Mouse (Mus musculus): Measurements from ENCODE around the gene Sfxn4. TPM values are rescaled to one million over a fixed set of nuclear protein-coding genes. Genes with fewer than 3 reads are reported as not detected.
"Not testable (repeated sequence)": the region's sequence is repeated elsewhere in the genome, so short reads cannot be mapped to it uniquely, and the experiment has no call there.

Gene Sfxn4
- polyA plus RNA-seq, 1 experiment from 2014 or later: 11.9 TPM

DNA sequence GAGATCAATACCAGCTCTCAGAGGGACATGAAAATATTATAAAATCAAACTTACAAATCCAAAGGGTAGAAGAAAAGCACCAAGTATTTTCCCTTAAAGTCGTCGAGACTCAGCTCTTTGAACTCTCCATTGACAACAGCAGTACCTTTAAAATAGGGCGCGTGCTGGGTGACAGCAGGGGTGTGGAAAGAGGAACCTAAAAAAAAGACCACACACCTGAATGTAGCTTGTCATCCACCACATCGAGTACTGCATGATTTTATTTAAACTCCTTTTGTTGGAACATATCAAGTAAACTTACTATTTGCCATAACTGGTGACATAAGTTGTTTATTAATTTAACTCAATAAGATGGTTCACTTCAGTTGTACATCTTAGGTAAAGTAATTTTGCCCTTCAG, 10.1 kb upstream of the Sfxn4 start:
- no peak for ATAC-seq (ENCODE audit: low read depth)
- Histone ChIP-seq H3K9me3 (ENCODE audit: control insufficient read depth, low read length) (no peaks in the 10 kb centered on the region), H3K36me3 (ENCODE audit: control insufficient read depth, insufficient read depth, low read length) (0 out of 2 replicates have a peak, but pooled peaks cover 10% of the 10 kb centered on the region), H3K27me3 (ENCODE audit: control insufficient read depth, insufficient read depth, low read length) (no peaks in the 10 kb centered on the region), H3K4me3 (ENCODE audit: low read depth, low read length) (no peak overlapping the region), H3K27ac (ENCODE audit: low read depth, low read length) (no peak overlapping the region), H3K4me2 (ENCODE audit: low read depth, low read length) (no peak overlapping the region), H3K4me1 (ENCODE audit: control insufficient read depth, insufficient read depth, low read length) (0 out of 2 replicates have a peak, but pooled peaks cover 3% of the 10 kb centered on the region), H3K9ac (replicated peaks; ENCODE audit: low read depth, low read length) (no peak overlapping the region)
- 94% methylated on average over 5 of the region's 5 CpGs for WGBS

DNA sequence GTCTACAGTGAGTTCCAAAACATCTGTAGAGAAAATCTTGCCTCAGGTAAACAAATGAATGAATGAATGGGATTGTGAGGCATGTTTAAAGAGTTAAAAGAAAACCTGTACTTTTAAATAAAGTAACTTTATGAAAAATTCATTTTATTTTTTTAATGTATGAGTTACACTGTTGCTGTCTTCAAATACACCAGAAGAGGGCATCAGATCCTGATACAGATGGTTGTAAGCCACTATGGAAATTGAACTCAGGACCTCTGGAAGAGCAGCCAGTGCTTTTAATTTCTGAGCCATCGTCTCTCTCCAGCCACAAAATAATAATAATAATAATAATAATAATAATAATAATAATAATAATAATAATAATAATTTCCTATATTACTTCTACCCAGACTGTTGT, 9.2 kb upstream of the Sfxn4 start:
- Histone ChIP-seq H3K27ac (ENCODE audit: low read depth, low read length) (no peak overlapping the region), H3K4me1 (ENCODE audit: control insufficient read depth, insufficient read depth, low read length) (0 out of 2 replicates have a peak, but pooled peaks cover 3% of the 10 kb centered on the region), H3K36me3 (ENCODE audit: control insufficient read depth, insufficient read depth, low read length) (0 out of 2 replicates have a peak, but pooled peaks cover 10% of the 10 kb centered on the region), H3K9me3 (ENCODE audit: control insufficient read depth, low read length) (no peaks in the 10 kb centered on the region), H3K9ac (replicated peaks; ENCODE audit: low read depth, low read length) (no peak overlapping the region), H3K4me2 (ENCODE audit: low read depth, low read length) (no peak overlapping the region), H3K4me3 (ENCODE audit: low read depth, low read length) (no peak overlapping the region), H3K27me3 (ENCODE audit: control insufficient read depth, insufficient read depth, low read length) (no peaks in the 10 kb centered on the region)
- ATAC-seq (ENCODE audit: low read depth): no peak
- WGBS: 82% methylated on average over 1 of the region's 1 CpGs

DNA sequence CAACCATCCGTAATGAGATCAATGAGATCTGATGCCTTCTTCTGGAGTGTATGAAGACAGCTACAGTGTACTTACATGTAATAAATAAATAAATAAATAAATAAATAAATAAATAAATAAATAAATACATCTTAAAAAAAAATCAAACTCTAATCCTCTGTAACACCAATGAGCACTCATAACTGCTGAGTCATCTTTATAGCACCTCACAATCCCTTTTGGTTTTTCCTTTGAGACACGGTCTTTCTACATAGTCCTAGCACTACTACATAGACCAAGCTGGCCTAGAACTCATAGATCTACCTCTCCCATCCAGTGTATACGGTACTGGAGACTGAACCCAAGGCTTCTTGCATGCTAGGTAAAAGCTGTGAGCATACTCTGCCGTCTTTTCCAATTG, 4.9 kb upstream of the Sfxn4 start:
- peaks cover 17% of the 10 kb centered on the region; the same call in 1 of the 2 replicates for H3K36me3 ChIP-seq (ENCODE audit: control insufficient read depth, insufficient read depth, low read length)
- H3K4me3 ChIP-seq (ENCODE audit: low read depth, low read length); H3K9me3 ChIP-seq (ENCODE audit: control insufficient read depth, low read length); H3K9ac ChIP-seq (replicated peaks; ENCODE audit: low read depth, low read length); H3K4me2 ChIP-seq (ENCODE audit: low read depth, low read length); H3K27ac ChIP-seq (ENCODE audit: low read depth, low read length); ATAC-seq (ENCODE audit: low read depth); H3K27me3 ChIP-seq (ENCODE audit: control insufficient read depth, insufficient read depth, low read length); H3K4me1 ChIP-seq (ENCODE audit: control insufficient read depth, insufficient read depth, low read length): not testable (repeated sequence)
- 98% methylated on average over 4 of the region's 4 CpGs for WGBS

DNA sequence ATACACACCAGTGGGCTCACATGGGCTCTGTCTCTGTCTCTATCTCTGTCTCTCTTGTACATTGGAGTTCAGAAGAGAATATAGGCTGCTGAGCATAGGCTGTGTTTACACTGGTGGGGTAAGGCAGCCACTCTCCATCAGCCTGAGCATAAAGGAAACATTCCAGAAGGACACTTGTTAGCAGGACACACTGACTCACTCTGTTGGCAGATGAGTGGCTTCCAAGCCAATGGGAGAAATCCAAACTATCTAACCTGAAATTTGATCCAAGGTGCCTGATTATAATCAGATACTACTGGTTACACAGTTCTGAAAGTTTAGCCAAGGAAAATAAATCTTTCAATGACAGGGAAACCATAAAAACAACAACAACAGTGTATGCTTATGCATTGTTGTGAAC, 15.5 kb downstream of the Sfxn4 start:
- H3K4me3 ChIP-seq (ENCODE audit: low read depth, low read length): no peak overlapping the region
- H3K4me2 ChIP-seq (ENCODE audit: low read depth, low read length): no peak overlapping the region
- ATAC-seq (ENCODE audit: low read depth): no peak
- no peak overlapping the region for H3K27ac ChIP-seq (ENCODE audit: low read depth, low read length)
- H3K27me3 ChIP-seq (ENCODE audit: control insufficient read depth, insufficient read depth, low read length): no peaks in the 10 kb centered on the region
- H3K4me1 ChIP-seq (ENCODE audit: control insufficient read depth, insufficient read depth, low read length): no peaks in the 10 kb centered on the region
- peaks cover 4% of the 10 kb centered on the region; the same call in 1 of the 2 replicates for H3K36me3 ChIP-seq (ENCODE audit: control insufficient read depth, insufficient read depth, low read length)
- no peaks in the 10 kb centered on the region for H3K9me3 ChIP-seq (ENCODE audit: control insufficient read depth, low read length)
- no peak overlapping the region for H3K9ac ChIP-seq (replicated peaks; ENCODE audit: low read depth, low read length)

DNA sequence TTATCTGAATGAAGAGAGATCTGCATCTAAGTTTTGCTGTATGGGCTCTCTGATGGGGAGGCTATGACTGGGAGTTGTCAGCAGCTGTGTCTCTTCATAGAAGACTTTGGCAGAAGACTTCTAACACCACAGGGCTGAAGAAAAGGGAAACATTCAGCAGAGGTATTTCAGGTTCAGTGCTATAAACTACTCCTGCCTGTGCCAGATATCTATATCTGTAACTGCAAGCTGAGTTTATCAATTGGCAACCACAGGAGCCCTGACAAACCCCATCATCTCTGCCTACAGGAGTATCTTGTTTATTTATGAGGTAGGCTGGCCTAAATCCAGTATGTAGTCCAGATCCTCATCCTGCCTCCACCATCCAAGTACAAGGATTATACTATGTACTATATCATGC, 18.0 kb downstream of the Sfxn4 start:
- Histone ChIP-seq H3K9ac (replicated peaks; ENCODE audit: low read depth, low read length) (no peak overlapping the region), H3K36me3 (ENCODE audit: control insufficient read depth, insufficient read depth, low read length) (peaks cover 7% of the 10 kb centered on the region; the same call in 1 of the 2 replicates), H3K27ac (ENCODE audit: low read depth, low read length) (no peak overlapping the region), H3K27me3 (ENCODE audit: control insufficient read depth, insufficient read depth, low read length) (no peaks in the 10 kb centered on the region), H3K4me1 (ENCODE audit: control insufficient read depth, insufficient read depth, low read length) (no peaks in the 10 kb centered on the region), H3K9me3 (ENCODE audit: control insufficient read depth, low read length) (no peaks in the 10 kb centered on the region), H3K4me3 (ENCODE audit: low read depth, low read length) (no peak overlapping the region), H3K4me2 (ENCODE audit: low read depth, low read length) (no peak overlapping the region)
- no peak for ATAC-seq (ENCODE audit: low read depth)

DNA sequence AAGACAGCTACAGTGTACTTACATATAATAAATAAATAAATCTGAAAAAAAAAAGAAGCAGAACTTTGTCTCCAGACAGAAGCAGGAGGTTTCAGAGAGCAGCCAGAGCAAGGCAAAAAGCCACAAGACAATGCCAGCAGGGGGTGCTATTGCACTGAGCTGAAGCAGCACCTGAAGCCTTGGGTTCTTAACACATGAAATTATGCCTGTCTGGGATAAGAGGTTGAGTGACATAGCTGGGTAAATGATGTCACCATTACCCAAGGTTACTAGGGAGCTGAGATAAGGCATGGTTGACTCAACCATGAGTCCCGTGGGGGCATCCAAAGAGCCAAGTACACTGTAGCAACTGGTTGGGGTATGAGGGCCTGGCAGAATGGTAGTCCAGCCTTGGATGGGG, 23.5 kb downstream of the Sfxn4 start:
- H3K9ac ChIP-seq (replicated peaks; ENCODE audit: low read depth, low read length): no peak overlapping the region
- WGBS: 72% methylated on average over 1 of the region's 1 CpGs
- H3K9me3 ChIP-seq (ENCODE audit: control insufficient read depth, low read length): no peaks in the 10 kb centered on the region
- H3K4me3 ChIP-seq (ENCODE audit: low read depth, low read length): no peak overlapping the region
- H3K4me1 ChIP-seq (ENCODE audit: control insufficient read depth, insufficient read depth, low read length): no peaks in the 10 kb centered on the region
- no peak overlapping the region for H3K4me2 ChIP-seq (ENCODE audit: low read depth, low read length)
- ATAC-seq (ENCODE audit: low read depth): peak; percentile 49; the same call in 1 of the 2 replicates
- H3K36me3 ChIP-seq (ENCODE audit: control insufficient read depth, insufficient read depth, low read length): peaks cover 42% of the 10 kb centered on the region
- H3K27me3 ChIP-seq (ENCODE audit: control insufficient read depth, insufficient read depth, low read length): no peaks in the 10 kb centered on the region
- no peak overlapping the region for H3K27ac ChIP-seq (ENCODE audit: low read depth, low read length)

DNA sequence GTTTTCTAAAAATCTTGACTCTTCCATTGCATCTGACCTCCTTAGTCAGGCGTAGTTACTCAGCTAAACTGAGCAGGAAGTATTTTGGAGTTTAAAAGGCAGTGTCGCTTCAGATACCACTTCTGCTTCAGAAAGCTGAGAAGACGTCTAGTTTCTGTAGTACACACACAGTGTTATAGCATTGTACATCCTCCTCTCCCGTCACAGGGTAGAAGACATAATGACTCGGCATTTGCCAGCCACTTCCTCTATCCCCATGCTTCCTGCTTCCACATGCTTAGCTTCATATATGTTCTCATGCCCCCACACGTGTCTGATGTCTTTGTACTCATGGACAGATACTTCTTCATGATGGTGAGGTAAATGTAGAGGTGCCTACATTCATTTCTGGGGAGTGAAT, 42.6 kb downstream of the Sfxn4 start:
- H3K4me2 ChIP-seq (ENCODE audit: low read depth, low read length): no peak overlapping the region
- no peak for ATAC-seq (ENCODE audit: low read depth)
- peaks cover 41% of the 10 kb centered on the region for H3K36me3 ChIP-seq (ENCODE audit: control insufficient read depth, insufficient read depth, low read length)
- H3K4me1 ChIP-seq (ENCODE audit: control insufficient read depth, insufficient read depth, low read length): no peaks in the 10 kb centered on the region
- 92% methylated on average over 6 of the region's 6 CpGs for WGBS
- H3K9me3 ChIP-seq (ENCODE audit: control insufficient read depth, low read length): no peaks in the 10 kb centered on the region
- H3K27me3 ChIP-seq (ENCODE audit: control insufficient read depth, insufficient read depth, low read length): no peaks in the 10 kb centered on the region
- no peak overlapping the region for H3K27ac ChIP-seq (ENCODE audit: low read depth, low read length)
- H3K4me3 ChIP-seq (ENCODE audit: low read depth, low read length): no peak overlapping the region
- no peak overlapping the region for H3K9ac ChIP-seq (replicated peaks; ENCODE audit: low read depth, low read length)

DNA sequence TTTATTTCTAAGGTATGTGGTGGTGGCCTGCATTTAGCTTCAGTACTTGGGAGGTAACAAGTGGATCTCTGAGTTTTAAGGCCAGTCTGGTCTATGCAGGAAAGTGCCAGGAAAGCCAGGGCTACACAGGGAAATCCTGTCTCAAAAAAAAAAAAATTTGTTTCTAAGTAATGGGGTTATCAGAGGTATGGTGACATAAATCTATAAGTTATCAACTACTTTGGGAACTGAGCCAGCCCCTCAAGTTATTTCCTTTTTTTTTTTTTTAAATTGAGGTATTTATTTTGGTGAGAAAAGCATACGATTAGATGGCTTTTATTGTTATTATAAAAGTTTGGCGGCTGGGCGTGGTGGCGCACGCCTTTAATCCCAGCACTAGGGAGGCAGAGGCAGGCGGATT, 48.1 kb downstream of the Sfxn4 start:
- Histone ChIP-seq H3K9ac (replicated peaks; ENCODE audit: low read depth, low read length) (no peak overlapping the region), H3K4me2 (ENCODE audit: low read depth, low read length) (no peak overlapping the region), H3K4me3 (ENCODE audit: low read depth, low read length) (no peak overlapping the region), H3K4me1 (ENCODE audit: control insufficient read depth, insufficient read depth, low read length) (peaks cover 4% of the 10 kb centered on the region; the same call in 1 of the 2 replicates), H3K9me3 (ENCODE audit: control insufficient read depth, low read length) (no peaks in the 10 kb centered on the region), H3K36me3 (ENCODE audit: control insufficient read depth, insufficient read depth, low read length) (peaks cover 13% of the 10 kb centered on the region), H3K27me3 (ENCODE audit: control insufficient read depth, insufficient read depth, low read length) (no peaks in the 10 kb centered on the region), H3K27ac (ENCODE audit: low read depth, low read length) (no peak overlapping the region)
- 96% methylated on average over 6 of the region's 6 CpGs for WGBS
- ATAC-seq (ENCODE audit: low read depth): no peak

DNA sequence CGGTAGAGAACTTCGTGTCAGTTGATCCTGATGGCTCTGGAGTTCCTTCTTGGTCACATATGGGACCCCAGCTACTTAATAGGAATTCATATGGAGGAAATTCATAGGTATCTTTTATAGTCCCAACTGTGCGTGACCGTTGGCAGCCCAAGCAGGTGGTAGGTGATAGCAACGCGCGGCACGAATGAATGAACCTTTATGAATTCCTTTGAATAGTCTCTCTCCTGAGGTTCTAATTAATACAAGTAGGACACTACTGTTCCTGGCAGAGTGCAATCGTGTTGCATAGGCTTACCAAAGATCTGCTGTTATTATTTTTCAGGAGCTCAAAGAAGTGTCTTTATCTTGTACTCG, 49.3 kb downstream of the Sfxn4 start:
- H3K4me3 ChIP-seq (ENCODE audit: low read depth, low read length): peak overlapping the region; percentile 74
- no peaks in the 10 kb centered on the region for H3K27me3 ChIP-seq (ENCODE audit: control insufficient read depth, insufficient read depth, low read length)
- ATAC-seq (ENCODE audit: low read depth): peak; percentile 54
- WGBS: 17% methylated on average over 10 of the region's 10 CpGs
- H3K4me2 ChIP-seq (ENCODE audit: low read depth, low read length): peak overlapping the region; percentile 69
- H3K36me3 ChIP-seq (ENCODE audit: control insufficient read depth, insufficient read depth, low read length): peaks cover 10% of the 10 kb centered on the region
- H3K9ac ChIP-seq (replicated peaks; ENCODE audit: low read depth, low read length): peak overlapping the region; percentile 89
- H3K9me3 ChIP-seq (ENCODE audit: control insufficient read depth, low read length): no peaks in the 10 kb centered on the region
- peaks cover 4% of the 10 kb centered on the region; the same call in 1 of the 2 replicates for H3K4me1 ChIP-seq (ENCODE audit: control insufficient read depth, insufficient read depth, low read length)
- peak overlapping the region; percentile 57; the same call in 1 of the 2 replicates for H3K27ac ChIP-seq (ENCODE audit: low read depth, low read length)
